Mouse (Mus musculus): Measurements from ENCODE around the gene Ggta1.

- no peak for TF ChIP-seq POLR2A (IDR thresholded peaks at IDR 0.05; ENCODE audit: borderline replicate concordance, low read depth, low read length)
- no peak for TF ChIP-seq CTCF (IDR thresholded peaks at IDR 0.05; ENCODE audit: low read depth, low read length)
Observed at GRCm38 (mm10) chr2:35432011-35432410, 31.0 kb downstream of the Ggta1 start.
